Mouse (Mus musculus) ovary, adult 2 months (tissue): ENCODE measurements around the gene Mmp3. TPM values are rescaled to one million over a fixed set of nuclear protein-coding genes. Genes with fewer than 3 reads are reported as not detected.

ENCODE experiments used
- polyA plus RNA-seq: library from polyadenylated mRNA; depleted of rRNA; stranded (reverse); fragments of >200 nt; gene quantifications from 2 replicates; pipeline ENCODE4 v1.2.3, GENCODE M21; 2012; rRNA removed

Mmp3 gene
- 0.90 and 1.4 TPM in 2 replicates for polyA plus RNA-seq

GRCm38 (mm10) chr9:7445522-7445921, at the start of gene Mmp3:
TSS of gene Mmp3 (plus strand) at chr9:7445822.

GRCm38 (mm10) chr9:7502051-7502450, 56.4 kb downstream of the Mmp3 start, which contains the start of gene Mmp10:
TSS of gene Mmp10 (plus strand) at chr9:7502352.

Other genes starting within 250 kb of the Mmp3 start
- gene Mmp13, start 173.3 kb upstream of the Mmp3 start, polyA plus RNA-seq: 0.12 and 0.19 TPM in 2 replicates
- 0.80 and 0.81 TPM in 2 replicates for gene Mmp12, start 101.4 kb upstream of the Mmp3 start, polyA plus RNA-seq
- gene Mmp1b, start 57.8 kb upstream of the Mmp3 start, polyA plus RNA-seq: not detected in 2 replicates
- 0.11 and 0.63 TPM in 2 replicates for gene Mmp10, start 56.5 kb downstream of the Mmp3 start, polyA plus RNA-seq
- gene Mmp8, start 112.6 kb downstream of the Mmp3 start, polyA plus RNA-seq: 0.61 and 0.70 TPM in 2 replicates
- gene Mmp27, start 125.6 kb downstream of the Mmp3 start, polyA plus RNA-seq: 0.18 TPM in 1 of 2 replicates, not detected in the other
- gene Mmp20, start 182.4 kb downstream of the Mmp3 start, polyA plus RNA-seq: not detected in 2 replicates
- 1.5 and 6.2 TPM in 2 replicates for gene Mmp7, start 246.3 kb downstream of the Mmp3 start, polyA plus RNA-seq